Comparison of ENCODE assay signal across 21 mouse cellular contexts in the genomic region with DNA sequence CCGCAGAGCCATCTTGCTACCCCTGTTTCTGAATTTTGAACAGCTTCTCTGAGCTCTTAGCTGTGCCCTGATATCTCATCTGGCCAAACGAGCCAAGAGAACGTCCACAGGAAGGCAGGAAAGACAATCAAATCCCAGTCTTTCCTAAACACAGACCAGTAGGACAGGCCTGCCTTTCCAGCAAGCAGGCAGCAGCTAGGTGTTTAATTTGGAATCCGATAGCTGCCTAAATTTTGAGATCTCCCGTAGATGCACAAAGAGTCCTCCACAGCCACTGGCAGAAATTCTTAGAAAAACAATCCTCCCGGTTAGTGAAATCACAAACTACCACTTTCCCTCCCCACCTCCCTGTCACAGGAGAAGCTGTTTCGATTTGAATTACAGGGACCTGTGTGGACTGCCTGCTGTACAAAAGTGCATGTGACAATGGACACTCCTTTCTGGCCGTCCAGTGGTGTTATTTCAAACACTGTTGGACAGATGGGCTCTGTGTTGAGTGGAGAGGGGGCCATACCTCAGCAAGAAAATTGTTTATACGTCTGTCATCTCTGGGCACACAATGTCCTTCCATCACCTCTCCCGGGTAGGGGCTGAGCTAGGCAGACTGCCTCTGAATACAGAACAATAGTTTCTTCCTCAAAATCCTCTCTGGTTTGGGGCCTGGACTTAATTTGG. TPM values are rescaled to one million over a fixed set of nuclear protein-coding genes. Genes with fewer than 3 reads are reported as not detected.
DNase-seq lines count a peak whose midpoint lies in the region; ATAC-seq and TF ChIP-seq lines count a peak whose summit lies in the region.
"Had no signal": no experiment of that assay in that cellular context is flagged by ENCODE, and none has a peak within 500 bp of the region (broad histone marks: within the 10 kb centered on the region; RNA-seq: fewer than 3 reads in every experiment).

No protein-coding gene starts in this region.

- peaks cover 3% of the 10 kb centered on the region; the same call in 1 of the 2 replicates for H3K4me1 ChIP-seq in kidney, embryonic 16.5 days (ENCODE audit: insufficient read depth, low read length)
- H3K4me1 ChIP-seq in kidney, adult 2 months (ENCODE audit: control insufficient read depth, insufficient read depth, low read length): no peaks in the 10 kb centered on the region
- H3K4me1 ChIP-seq in embryonic facial prominence, embryonic 12.5 days: peaks cover 14% of the 10 kb centered on the region
- peaks cover 4% of the 10 kb centered on the region; the same call in 1 of the 2 replicates for H3K4me1 ChIP-seq in hindbrain, embryonic 11.5 days (replicated peaks; ENCODE audit: control insufficient read depth, insufficient read depth, low read length)
- H3K4me1 ChIP-seq in midbrain, embryonic 13.5 days (replicated peaks): peaks cover 13% of the 10 kb centered on the region
- H3K4me1 ChIP-seq: liver, embryonic 13.5 days; megakaryocyte, embryonic 14.5 days had no signal

- WGBS in kidney, embryonic 16.5 days: 23% methylated on average over 10 of the region's 10 CpGs
- 52% methylated on average over 10 of the region's 10 CpGs for WGBS in kidney, adult 2 months
- 30% methylated on average over 10 of the region's 10 CpGs for WGBS in embryonic facial prominence, embryonic 12.5 days
- 43% methylated on average over 10 of the region's 10 CpGs for WGBS in hindbrain, embryonic 11.5 days
- WGBS in midbrain, embryonic 13.5 days: 51% methylated on average over 10 of the region's 10 CpGs

- no peaks in the 10 kb centered on the region for H3K9me3 ChIP-seq in kidney, embryonic 16.5 days (ENCODE audit: low read length)
- no peaks in the 10 kb centered on the region for H3K9me3 ChIP-seq in embryonic facial prominence, embryonic 12.5 days
- no peaks in the 10 kb centered on the region for H3K9me3 ChIP-seq in hindbrain, embryonic 11.5 days (ENCODE audit: control insufficient read depth, low read length)
- no peaks in the 10 kb centered on the region for H3K9me3 ChIP-seq in midbrain, embryonic 13.5 days
- H3K9me3 ChIP-seq: G1E; liver, embryonic 13.5 days; megakaryocyte, embryonic 14.5 days had no signal

- DNase-seq in kidney, adult 2 months: no peak
- DNase-seq in hindbrain, embryonic 11.5 days (ENCODE audit: low spot score): no peak
- DNase-seq in lung, adult 18-20 months: no peak
- no peak for DNase-seq in retina, embryonic 14.5 days (ENCODE audit: low spot score)
- no peak for DNase-seq in thymus, postnatal 25 days
- DNase-seq: adrenal gland, adult 2 months; cerebellum, adult 11-12 months; cerebellum, postnatal 36 days; kidney, postnatal 14 days; liver, embryonic 13.5 days; right cerebral cortex, adult 18-20 months; thymus, postnatal 14 days had no signal

- no peak overlapping the region for H3K4me3 ChIP-seq in kidney, embryonic 16.5 days (ENCODE audit: low read length)
- H3K4me3 ChIP-seq in kidney, adult 2 months (ENCODE audit: insufficient read depth, low read depth, low read length): no peak overlapping the region
- H3K4me3 ChIP-seq in embryonic facial prominence, embryonic 12.5 days: no peak overlapping the region
- no peak overlapping the region for H3K4me3 ChIP-seq in hindbrain, embryonic 11.5 days (ENCODE audit: low read depth, low read length)
- H3K4me3 ChIP-seq in midbrain, embryonic 13.5 days (replicated peaks): no peak overlapping the region
- H3K4me3 ChIP-seq: liver, embryonic 13.5 days; megakaryocyte, embryonic 14.5 days had no signal

- no peaks in the 10 kb centered on the region for H3K36me3 ChIP-seq in kidney, embryonic 16.5 days (ENCODE audit: insufficient read depth, low read length)
- no peaks in the 10 kb centered on the region for H3K36me3 ChIP-seq in kidney, adult 2 months (ENCODE audit: control insufficient read depth, insufficient read depth, low read length)
- no peaks in the 10 kb centered on the region for H3K36me3 ChIP-seq in embryonic facial prominence, embryonic 12.5 days
- H3K36me3 ChIP-seq in hindbrain, embryonic 11.5 days (ENCODE audit: control insufficient read depth, insufficient read depth, low read length): no peaks in the 10 kb centered on the region
- H3K36me3 ChIP-seq in midbrain, embryonic 13.5 days: no peaks in the 10 kb centered on the region
- H3K36me3 ChIP-seq: G1E; liver, embryonic 13.5 days had no signal

- no peak for TF ChIP-seq POLR2A in kidney, adult 2 months (IDR thresholded peaks at IDR 0.05; ENCODE audit: low read depth, low read length)

- no peaks in the 10 kb centered on the region for H3K27me3 ChIP-seq in kidney, embryonic 16.5 days (ENCODE audit: insufficient read depth, low read length)
- H3K27me3 ChIP-seq in kidney, adult 2 months (replicated peaks; ENCODE audit: control insufficient read depth, insufficient read depth, low read length): no peaks in the 10 kb centered on the region; the same call in 1 of the 2 replicates
- H3K27me3 ChIP-seq in embryonic facial prominence, embryonic 12.5 days: 0 out of 2 replicates have a peak, but pooled peaks cover 4% of the 10 kb centered on the region
- no peaks in the 10 kb centered on the region for H3K27me3 ChIP-seq in hindbrain, embryonic 11.5 days (ENCODE audit: control insufficient read depth, insufficient read depth, low read length)
- peaks cover 28% of the 10 kb centered on the region; the same call in 1 of the 2 replicates for H3K27me3 ChIP-seq in midbrain, embryonic 13.5 days
- H3K27me3 ChIP-seq: liver, embryonic 13.5 days had no signal

- H3K27ac ChIP-seq in kidney, embryonic 16.5 days (ENCODE audit: low read length): no peak overlapping the region
- H3K27ac ChIP-seq in kidney, adult 2 months (ENCODE audit: insufficient read depth, low read depth, low read length): no peak overlapping the region
- H3K27ac ChIP-seq in embryonic facial prominence, embryonic 12.5 days: peak overlapping the region; percentile 64
- H3K27ac ChIP-seq in hindbrain, embryonic 11.5 days (ENCODE audit: low read depth, low read length): peak overlapping the region; percentile 17; the same call in 1 of the 2 replicates
- H3K27ac ChIP-seq in midbrain, embryonic 13.5 days: peak overlapping the region; percentile 35; the same call in 1 of the 2 replicates
- H3K27ac ChIP-seq: liver, embryonic 13.5 days had no signal

- TF ChIP-seq CTCF in kidney, adult 2 months (conservative IDR thresholded peaks at IDR 0.05; ENCODE audit: insufficient read depth, insufficient read length, low read depth, low read length): no peak

- no peak overlapping the region for H3K4me2 ChIP-seq in kidney, embryonic 16.5 days (replicated peaks; ENCODE audit: low read depth, low read length)
- 0 out of 2 replicates have a peak overlapping the region, but pooled peaks have one; percentile 0 for H3K4me2 ChIP-seq in embryonic facial prominence, embryonic 12.5 days (replicated peaks)
- H3K4me2 ChIP-seq in hindbrain, embryonic 11.5 days (replicated peaks; ENCODE audit: low read depth, low read length): no peak overlapping the region
- H3K4me2 ChIP-seq in midbrain, embryonic 13.5 days (replicated peaks): no peak overlapping the region
- H3K4me2 ChIP-seq: liver, embryonic 13.5 days had no signal

- no peak overlapping the region for H3K9ac ChIP-seq in kidney, embryonic 16.5 days (replicated peaks; ENCODE audit: low read length)
- H3K9ac ChIP-seq in embryonic facial prominence, embryonic 12.5 days: no peak overlapping the region
- H3K9ac ChIP-seq in hindbrain, embryonic 11.5 days (ENCODE audit: low read depth, low read length): no peak overlapping the region
- no peak overlapping the region for H3K9ac ChIP-seq in midbrain, embryonic 13.5 days (replicated peaks)
- H3K9ac ChIP-seq: liver, embryonic 13.5 days had no signal

- ATAC-seq in kidney, embryonic 16.5 days (ENCODE audit: low FRiP score, low TSS enrichment): peak; percentile 77; the same call in 1 of the 2 replicates
- no peak for ATAC-seq in embryonic facial prominence, embryonic 12.5 days (ENCODE audit: insufficient number of reproducible peaks, insufficient read depth, low FRiP score, low TSS enrichment)
- no peak; the same call in none of the 2 replicates for ATAC-seq in hindbrain, embryonic 11.5 days (ENCODE audit: low FRiP score)
- ATAC-seq in midbrain, embryonic 13.5 days: no peak; the same call in 1 of the 2 replicates
- ATAC-seq: lung, postnatal 0 days had no signal

RNA-seq across cellular contexts. Expression of a gene that starts 24.2 kb away (rescaled TPM):
- not detected in 2 replicates for polyA plus RNA-seq in kidney, embryonic 16.5 days (2015; fragmentation: Nextera tagmentation; extraction: Ambion mirVana)
- not detected in 2 replicates for polyA plus RNA-seq in kidney, adult 2 months (2012; rRNA removed)
- 0.38 and 0.47 TPM in 2 replicates for polyA plus RNA-seq in embryonic facial prominence, embryonic 12.5 days (2016; fragmentation: Nextera tagmentation; extraction: Ambion mirVana)
- polyA plus RNA-seq in hindbrain, embryonic 11.5 days (2014; fragmentation: Nextera tagmentation; extraction: Ambion mirVana): 0.99 and 1.6 TPM in 2 replicates
- 1.1 and 2.3 TPM in 2 replicates for polyA plus RNA-seq in midbrain, embryonic 13.5 days (2015; fragmentation: Nextera tagmentation; extraction: Ambion mirVana)
- polyA plus RNA-seq: adrenal gland, adult 2 months; G1E; gonadal fat pad, adult 2 months; heart, embryonic 14.5 days; liver, embryonic 13.5 days; lung, postnatal 0 days; stomach, embryonic 16.5 days had no signal

RNA-seq across cellular contexts. Expression of a gene that starts 38.8 kb away (rescaled TPM):
- 0.06 and 0.14 TPM in 2 replicates for polyA plus RNA-seq in kidney, embryonic 16.5 days (2015; fragmentation: Nextera tagmentation; extraction: Ambion mirVana)
- not detected in 2 replicates for polyA plus RNA-seq in kidney, adult 2 months (2012; rRNA removed)
- 4.8 and 5.4 TPM in 2 replicates for polyA plus RNA-seq in embryonic facial prominence, embryonic 12.5 days (2016; fragmentation: Nextera tagmentation; extraction: Ambion mirVana)
- 19.1 and 20.1 TPM in 2 replicates for polyA plus RNA-seq in hindbrain, embryonic 11.5 days (2014; fragmentation: Nextera tagmentation; extraction: Ambion mirVana)
- 15.5 and 16.7 TPM in 2 replicates for polyA plus RNA-seq in midbrain, embryonic 13.5 days (2015; fragmentation: Nextera tagmentation; extraction: Ambion mirVana)
- polyA plus RNA-seq: G1E; gonadal fat pad, adult 2 months; lung, postnatal 0 days; stomach, embryonic 16.5 days had no signal

RNA-seq across cellular contexts. Expression of a gene that starts 48.6 kb away (rescaled TPM):
- polyA plus RNA-seq in kidney, embryonic 16.5 days (2015; fragmentation: Nextera tagmentation; extraction: Ambion mirVana): not detected in 2 replicates
- polyA plus RNA-seq in kidney, adult 2 months (2012; rRNA removed): not detected in 2 replicates
- polyA plus RNA-seq in embryonic facial prominence, embryonic 12.5 days (2016; fragmentation: Nextera tagmentation; extraction: Ambion mirVana): 3.7 and 4.9 TPM in 2 replicates
- polyA plus RNA-seq in hindbrain, embryonic 11.5 days (2014; fragmentation: Nextera tagmentation; extraction: Ambion mirVana): 9.5 and 11.2 TPM in 2 replicates
- 10.3 and 10.7 TPM in 2 replicates for polyA plus RNA-seq in midbrain, embryonic 13.5 days (2015; fragmentation: Nextera tagmentation; extraction: Ambion mirVana)
- polyA plus RNA-seq: G1E; heart, embryonic 14.5 days; liver, embryonic 13.5 days; stomach, embryonic 16.5 days had no signal

Comparison
In these comparisons a context has a peak if more than half of its experiments do, and no peak if none do; other contexts are left out.
1. H3K27ac ChIP-seq: peak in embryonic facial prominence, embryonic 12.5 days (single experiment), hindbrain, embryonic 11.5 days (single experiment) and midbrain, embryonic 13.5 days (single experiment); none in kidney, embryonic 16.5 days (single experiment) and kidney, adult 2 months (single experiment).